Mouse (Mus musculus): ENCODE measurements around the gene Rps6ka1. TPM values are rescaled to one million over a fixed set of nuclear protein-coding genes. Genes with fewer than 3 reads are reported as not detected.
A peak's percentile ranks its signal among the peaks of the same experiment; 100 is the strongest.

Gene Rps6ka1
- polyA plus RNA-seq, 1 experiment from 2014 or later: 47.6 TPM

- Histone ChIP-seq H3K9me3 (ENCODE audit: control insufficient read depth, low read length) (no peaks in the 10 kb centered on the region), H3K9ac (ENCODE audit: low read length) (no peak overlapping the region), H3K27me3 (ENCODE audit: control insufficient read depth, insufficient read depth, low read length) (0 out of 2 replicates have a peak, but pooled peaks cover 3% of the 10 kb centered on the region), H3K27ac (replicated peaks; ENCODE audit: low read depth, low read length) (no peak overlapping the region), H3K36me3 (ENCODE audit: control insufficient read depth, insufficient read depth, low read length) (no peaks in the 10 kb centered on the region), H3K4me2 (ENCODE audit: low read depth, severe bottlenecking) (no peak overlapping the region), H3K4me1 (ENCODE audit: control insufficient read depth, insufficient read depth, low read length) (peaks cover 11% of the 10 kb centered on the region; the same call in 1 of the 2 replicates), H3K4me3 (ENCODE audit: low read depth, low read length) (no peak overlapping the region)
- WGBS: 6% methylated on average over 10 of the region's 10 CpGs
- DNase-seq (ENCODE audit: low spot score) (peak; percentile 85), ATAC-seq (ENCODE audit: insufficient number of reproducible peaks, low FRiP score, low TSS enrichment, low read depth) (no peak)
Measured at GRCm38 (mm10) chr4:133829281-133830070, 58.1 kb downstream of the Rps6ka1 start.

GRCm38 (mm10) chr4:133827887-133828794 lies 59.5 kb downstream of the Rps6ka1 start:
- H3K27ac ChIP-seq (replicated peaks; ENCODE audit: low read depth, low read length): no peak overlapping the region
- H3K4me1 ChIP-seq (ENCODE audit: control insufficient read depth, insufficient read depth, low read length): peaks cover 11% of the 10 kb centered on the region; the same call in 1 of the 2 replicates
- H3K4me3 ChIP-seq (ENCODE audit: low read depth, low read length): no peak overlapping the region
- WGBS: 21% methylated on average over 25 of the region's 25 CpGs
- DNase-seq (ENCODE audit: low spot score): no peak
- no peaks in the 10 kb centered on the region for H3K36me3 ChIP-seq (ENCODE audit: control insufficient read depth, insufficient read depth, low read length)
- ATAC-seq (ENCODE audit: insufficient number of reproducible peaks, low FRiP score, low TSS enrichment, low read depth): no peak
- 0 out of 2 replicates have a peak, but pooled peaks cover 3% of the 10 kb centered on the region for H3K27me3 ChIP-seq (ENCODE audit: control insufficient read depth, insufficient read depth, low read length)
- no peaks in the 10 kb centered on the region for H3K9me3 ChIP-seq (ENCODE audit: control insufficient read depth, low read length)
- no peak overlapping the region for H3K9ac ChIP-seq (ENCODE audit: low read length)
- no peak overlapping the region for H3K4me2 ChIP-seq (ENCODE audit: low read depth, severe bottlenecking)

- ATAC-seq (ENCODE audit: insufficient number of reproducible peaks, low FRiP score, low TSS enrichment, low read depth): no peak
- Histone ChIP-seq H3K4me3 (ENCODE audit: low read depth, low read length) (no peak overlapping the region), H3K27ac (replicated peaks; ENCODE audit: low read depth, low read length) (no peak overlapping the region), H3K9ac (ENCODE audit: low read length) (no peak overlapping the region), H3K4me1 (ENCODE audit: control insufficient read depth, insufficient read depth, low read length) (peaks cover 11% of the 10 kb centered on the region; the same call in 1 of the 2 replicates), H3K9me3 (ENCODE audit: control insufficient read depth, low read length) (no peaks in the 10 kb centered on the region), H3K4me2 (ENCODE audit: low read depth, severe bottlenecking) (no peak overlapping the region), H3K36me3 (ENCODE audit: control insufficient read depth, insufficient read depth, low read length) (no peaks in the 10 kb centered on the region), H3K27me3 (ENCODE audit: control insufficient read depth, insufficient read depth, low read length) (0 out of 2 replicates have a peak, but pooled peaks cover 3% of the 10 kb centered on the region)
- DNase-seq (ENCODE audit: low spot score): no peak
- WGBS: 69% methylated on average over 6 of the region's 6 CpGs
Measured at GRCm38 (mm10) chr4:133827354-133827753, 60.2 kb downstream of the Rps6ka1 start.

- Histone ChIP-seq H3K27ac (replicated peaks; ENCODE audit: low read depth, low read length) (no peak overlapping the region), H3K4me3 (ENCODE audit: low read depth, low read length) (no peak overlapping the region), H3K9ac (ENCODE audit: low read length) (no peak overlapping the region), H3K9me3 (ENCODE audit: control insufficient read depth, low read length) (no peaks in the 10 kb centered on the region), H3K4me1 (ENCODE audit: control insufficient read depth, insufficient read depth, low read length) (peaks cover 11% of the 10 kb centered on the region; the same call in 1 of the 2 replicates), H3K36me3 (ENCODE audit: control insufficient read depth, insufficient read depth, low read length) (no peaks in the 10 kb centered on the region), H3K27me3 (ENCODE audit: control insufficient read depth, insufficient read depth, low read length) (0 out of 2 replicates have a peak, but pooled peaks cover 3% of the 10 kb centered on the region), H3K4me2 (ENCODE audit: low read depth, severe bottlenecking) (no peak overlapping the region)
- ATAC-seq (ENCODE audit: insufficient number of reproducible peaks, low FRiP score, low TSS enrichment, low read depth) (no peak), DNase-seq (ENCODE audit: low spot score) (no peak)
- WGBS: 49% methylated on average over 3 of the region's 3 CpGs
Measured at GRCm38 (mm10) chr4:133825731-133826130, 61.9 kb downstream of the Rps6ka1 start.

GRCm38 (mm10) chr4:133820806-133821560 lies 66.6 kb downstream of the Rps6ka1 start:
- Histone ChIP-seq H3K9me3 (ENCODE audit: control insufficient read depth, low read length) (no peaks in the 10 kb centered on the region), H3K27me3 (ENCODE audit: control insufficient read depth, insufficient read depth, low read length) (no peaks in the 10 kb centered on the region), H3K4me2 (ENCODE audit: low read depth, severe bottlenecking) (no peak overlapping the region), H3K36me3 (ENCODE audit: control insufficient read depth, insufficient read depth, low read length) (no peaks in the 10 kb centered on the region), H3K9ac (ENCODE audit: low read length) (0 out of 2 replicates have a peak overlapping the region, but pooled peaks have one; percentile 5), H3K27ac (replicated peaks; ENCODE audit: low read depth, low read length) (no peak overlapping the region), H3K4me1 (ENCODE audit: control insufficient read depth, insufficient read depth, low read length) (peaks cover 9% of the 10 kb centered on the region), H3K4me3 (ENCODE audit: low read depth, low read length) (no peak overlapping the region)
- 52% methylated on average over 9 of the region's 9 CpGs for WGBS
- DNase-seq (ENCODE audit: low spot score) (no peak), ATAC-seq (ENCODE audit: insufficient number of reproducible peaks, low FRiP score, low TSS enrichment, low read depth) (no peak)

GRCm38 (mm10) chr4:133820166-133820565 lies 67.4 kb downstream of the Rps6ka1 start:
- H3K4me3 ChIP-seq (ENCODE audit: low read depth, low read length): no peak overlapping the region
- H3K36me3 ChIP-seq (ENCODE audit: control insufficient read depth, insufficient read depth, low read length): no peaks in the 10 kb centered on the region
- DNase-seq (ENCODE audit: low spot score) (no peak), ATAC-seq (ENCODE audit: insufficient number of reproducible peaks, low FRiP score, low TSS enrichment, low read depth) (no peak)
- WGBS: 44% methylated on average over 4 of the region's 4 CpGs
- no peak overlapping the region for H3K27ac ChIP-seq (replicated peaks; ENCODE audit: low read depth, low read length)
- H3K9ac ChIP-seq (ENCODE audit: low read length): no peak overlapping the region
- no peaks in the 10 kb centered on the region for H3K9me3 ChIP-seq (ENCODE audit: control insufficient read depth, low read length)
- peaks cover 14% of the 10 kb centered on the region for H3K4me1 ChIP-seq (ENCODE audit: control insufficient read depth, insufficient read depth, low read length)
- H3K27me3 ChIP-seq (ENCODE audit: control insufficient read depth, insufficient read depth, low read length): no peaks in the 10 kb centered on the region
- no peak overlapping the region for H3K4me2 ChIP-seq (ENCODE audit: low read depth, severe bottlenecking)

- no peak for DNase-seq (ENCODE audit: low spot score)
- Histone ChIP-seq H3K4me3 (ENCODE audit: low read depth, low read length) (no peak overlapping the region), H3K9ac (ENCODE audit: low read length) (no peak overlapping the region), H3K36me3 (ENCODE audit: control insufficient read depth, insufficient read depth, low read length) (no peaks in the 10 kb centered on the region), H3K4me1 (ENCODE audit: control insufficient read depth, insufficient read depth, low read length) (peaks cover 18% of the 10 kb centered on the region), H3K27ac (replicated peaks; ENCODE audit: low read depth, low read length) (no peak overlapping the region), H3K4me2 (ENCODE audit: low read depth, severe bottlenecking) (no peak overlapping the region), H3K9me3 (ENCODE audit: control insufficient read depth, low read length) (no peaks in the 10 kb centered on the region), H3K27me3 (ENCODE audit: control insufficient read depth, insufficient read depth, low read length) (no peaks in the 10 kb centered on the region)
- WGBS: 98% methylated on average over 5 of the region's 5 CpGs
- no peak for ATAC-seq (ENCODE audit: insufficient number of reproducible peaks, low FRiP score, low TSS enrichment, low read depth)
Measured at GRCm38 (mm10) chr4:133817356-133817755, 70.2 kb downstream of the Rps6ka1 start.

GRCm38 (mm10) chr4:133816504-133816875 lies 71.1 kb downstream of the Rps6ka1 start:
- Histone ChIP-seq H3K27me3 (ENCODE audit: control insufficient read depth, insufficient read depth, low read length) (no peaks in the 10 kb centered on the region), H3K4me3 (ENCODE audit: low read depth, low read length) (no peak overlapping the region), H3K9me3 (ENCODE audit: control insufficient read depth, low read length) (no peaks in the 10 kb centered on the region), H3K36me3 (ENCODE audit: control insufficient read depth, insufficient read depth, low read length) (no peaks in the 10 kb centered on the region), H3K9ac (ENCODE audit: low read length) (peak overlapping the region; percentile 41; the same call in 1 of the 2 replicates), H3K4me2 (ENCODE audit: low read depth, severe bottlenecking) (0 out of 2 replicates have a peak overlapping the region, but pooled peaks have one; percentile 5), H3K27ac (replicated peaks; ENCODE audit: low read depth, low read length) (no peak overlapping the region), H3K4me1 (ENCODE audit: control insufficient read depth, insufficient read depth, low read length) (peaks cover 18% of the 10 kb centered on the region)
- no peak for DNase-seq (ENCODE audit: low spot score)
- no peak for ATAC-seq (ENCODE audit: insufficient number of reproducible peaks, low FRiP score, low TSS enrichment, low read depth)
- 25% methylated on average over 7 of the region's 7 CpGs for WGBS

All from limb, embryonic 11.5 days (tissue).